Mouse (Mus musculus): ENCODE measurements around the gene Wasl. TPM values are rescaled to one million over a fixed set of nuclear protein-coding genes. Genes with fewer than 3 reads are reported as not detected.

Wasl gene
- polyA plus RNA-seq, 1 experiment: 10.5 TPM

- Histone ChIP-seq H3K4me1 (no peaks in the 10 kb centered on the region), H3K36me3 (replicated peaks; ENCODE audit: low read length) (peaks cover 13% of the 10 kb centered on the region), H3K4me3 (replicated peaks) (no peak overlapping the region), H3K9me3 (0 out of 2 replicates have a peak, but pooled peaks cover 3% of the 10 kb centered on the region), H3K27me3 (replicated peaks) (no peaks in the 10 kb centered on the region)
- TF ChIP-seq FLI1 (IDR thresholded peaks at IDR 0.05; ENCODE audit: low read length): no peak
- TF ChIP-seq GATA1 (IDR thresholded peaks at IDR 0.05; ENCODE audit: borderline replicate concordance, low read length): no peak
These were observed 56.7 kb downstream of the Wasl start for GRCm38 (mm10) chr6:24608129-24608528.

- Histone ChIP-seq H3K4me3 (replicated peaks) (no peak overlapping the region), H3K36me3 (replicated peaks; ENCODE audit: low read length) (peaks cover 7% of the 10 kb centered on the region), H3K27me3 (replicated peaks) (no peaks in the 10 kb centered on the region), H3K4me1 (no peaks in the 10 kb centered on the region), H3K9me3 (0 out of 2 replicates have a peak, but pooled peaks cover 3% of the 10 kb centered on the region)
- no peak for TF ChIP-seq FLI1 (IDR thresholded peaks at IDR 0.05; ENCODE audit: low read length)
- TF ChIP-seq GATA1 (IDR thresholded peaks at IDR 0.05; ENCODE audit: borderline replicate concordance, low read length): no peak
These were observed 57.3 kb downstream of the Wasl start for GRCm38 (mm10) chr6:24607531-24607930.

DNA sequence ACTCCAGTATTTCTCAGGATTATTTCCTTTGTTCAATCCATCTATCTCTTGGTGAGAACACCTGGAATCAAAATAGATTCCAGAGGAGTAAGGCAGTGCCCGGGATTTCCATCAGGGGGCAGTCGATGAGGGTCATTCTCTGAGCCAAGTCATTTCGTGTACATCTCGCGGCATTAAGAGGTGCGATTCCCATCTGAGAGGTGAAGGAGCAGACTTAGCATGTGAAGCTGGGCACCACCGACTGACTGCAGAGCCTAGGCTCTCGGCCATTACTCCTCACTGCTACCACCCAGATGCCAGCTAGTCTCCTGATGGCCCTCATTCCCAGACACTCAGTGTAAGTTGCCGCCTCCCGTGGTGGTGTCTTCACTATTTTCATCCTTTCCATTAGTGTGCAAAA, 58.3 kb downstream of the Wasl start:
- no peaks in the 10 kb centered on the region for H3K4me1 ChIP-seq
- TF ChIP-seq FLI1 (IDR thresholded peaks at IDR 0.05; ENCODE audit: low read length) (no peak), GATA1 (IDR thresholded peaks at IDR 0.05; ENCODE audit: borderline replicate concordance, low read length) (no peak)
- H3K9me3 ChIP-seq: 0 out of 2 replicates have a peak, but pooled peaks cover 3% of the 10 kb centered on the region
- H3K27me3 ChIP-seq (replicated peaks): no peaks in the 10 kb centered on the region
- no peak overlapping the region for H3K4me3 ChIP-seq (replicated peaks)
- no peaks in the 10 kb centered on the region for H3K36me3 ChIP-seq (replicated peaks; ENCODE audit: low read length)

GRCm38 (mm10) chr6:24605631-24606030, 59.2 kb downstream of the Wasl start:
- TF ChIP-seq FLI1 (IDR thresholded peaks at IDR 0.05; ENCODE audit: low read length): no peak
- TF ChIP-seq GATA1 (IDR thresholded peaks at IDR 0.05; ENCODE audit: borderline replicate concordance, low read length): no peak
- no peak overlapping the region for H3K4me3 ChIP-seq (replicated peaks)
- H3K27me3 ChIP-seq (replicated peaks): no peaks in the 10 kb centered on the region
- H3K36me3 ChIP-seq (replicated peaks; ENCODE audit: low read length): no peaks in the 10 kb centered on the region
- H3K9me3 ChIP-seq: 0 out of 2 replicates have a peak, but pooled peaks cover 3% of the 10 kb centered on the region
- no peaks in the 10 kb centered on the region for H3K4me1 ChIP-seq

GRCm38 (mm10) chr6:24604289-24604688, 60.5 kb downstream of the Wasl start:
- Histone ChIP-seq H3K36me3 (replicated peaks; ENCODE audit: low read length) (no peaks in the 10 kb centered on the region), H3K9me3 (0 out of 2 replicates have a peak, but pooled peaks cover 3% of the 10 kb centered on the region), H3K27me3 (replicated peaks) (no peaks in the 10 kb centered on the region), H3K4me1 (no peaks in the 10 kb centered on the region), H3K4me3 (replicated peaks) (no peak overlapping the region)
- TF ChIP-seq GATA1 (IDR thresholded peaks at IDR 0.05; ENCODE audit: borderline replicate concordance, low read length) (no peak), FLI1 (IDR thresholded peaks at IDR 0.05; ENCODE audit: low read length) (no peak)

GRCm38 (mm10) chr6:24602993-24603392, 61.8 kb downstream of the Wasl start:
- 0 out of 2 replicates have a peak, but pooled peaks cover 2% of the 10 kb centered on the region for H3K4me1 ChIP-seq
- 0 out of 2 replicates have a peak, but pooled peaks cover 3% of the 10 kb centered on the region for H3K9me3 ChIP-seq
- no peak for TF ChIP-seq GATA1 (IDR thresholded peaks at IDR 0.05; ENCODE audit: borderline replicate concordance, low read length)
- no peak for TF ChIP-seq FLI1 (IDR thresholded peaks at IDR 0.05; ENCODE audit: low read length)
- H3K36me3 ChIP-seq (replicated peaks; ENCODE audit: low read length): no peaks in the 10 kb centered on the region
- no peaks in the 10 kb centered on the region for H3K27me3 ChIP-seq (replicated peaks)
- no peak overlapping the region for H3K4me3 ChIP-seq (replicated peaks)

GRCm38 (mm10) chr6:24602351-24602750, 62.5 kb downstream of the Wasl start:
- no peak for TF ChIP-seq FLI1 (IDR thresholded peaks at IDR 0.05; ENCODE audit: low read length)
- Histone ChIP-seq H3K27me3 (replicated peaks) (no peaks in the 10 kb centered on the region), H3K4me3 (replicated peaks) (no peak overlapping the region), H3K4me1 (0 out of 2 replicates have a peak, but pooled peaks cover 2% of the 10 kb centered on the region), H3K9me3 (0 out of 2 replicates have a peak, but pooled peaks cover 8% of the 10 kb centered on the region), H3K36me3 (replicated peaks; ENCODE audit: low read length) (no peaks in the 10 kb centered on the region)

GRCm38 (mm10) chr6:24601668-24602067, 63.1 kb downstream of the Wasl start:
- Histone ChIP-seq H3K27me3 (replicated peaks) (no peaks in the 10 kb centered on the region), H3K4me3 (replicated peaks) (no peak overlapping the region), H3K4me1 (0 out of 2 replicates have a peak, but pooled peaks cover 2% of the 10 kb centered on the region), H3K36me3 (replicated peaks; ENCODE audit: low read length) (no peaks in the 10 kb centered on the region), H3K9me3 (0 out of 2 replicates have a peak, but pooled peaks cover 8% of the 10 kb centered on the region)
- TF ChIP-seq GATA1 (IDR thresholded peaks at IDR 0.05; ENCODE audit: borderline replicate concordance, low read length): no peak
- TF ChIP-seq FLI1 (IDR thresholded peaks at IDR 0.05; ENCODE audit: low read length): no peak

- Histone ChIP-seq H3K4me3 (replicated peaks) (no peak overlapping the region), H3K36me3 (replicated peaks; ENCODE audit: low read length) (no peaks in the 10 kb centered on the region)
- TF ChIP-seq GATA1 (IDR thresholded peaks at IDR 0.05; ENCODE audit: borderline replicate concordance, low read length) (no peak), FLI1 (IDR thresholded peaks at IDR 0.05; ENCODE audit: low read length) (no peak)
These were observed 64.1 kb downstream of the Wasl start for GRCm38 (mm10) chr6:24600726-24601125.

GRCm38 (mm10) chr6:24600134-24600533, 64.7 kb downstream of the Wasl start:
- H3K4me3 ChIP-seq (replicated peaks): no peak overlapping the region
- H3K9me3 ChIP-seq: 0 out of 2 replicates have a peak, but pooled peaks cover 8% of the 10 kb centered on the region
- H3K36me3 ChIP-seq (replicated peaks; ENCODE audit: low read length): no peaks in the 10 kb centered on the region
- 0 out of 2 replicates have a peak, but pooled peaks cover 2% of the 10 kb centered on the region for H3K4me1 ChIP-seq
- no peak for TF ChIP-seq GATA1 (IDR thresholded peaks at IDR 0.05; ENCODE audit: borderline replicate concordance, low read length)
- TF ChIP-seq FLI1 (IDR thresholded peaks at IDR 0.05; ENCODE audit: low read length): no peak
- H3K27me3 ChIP-seq (replicated peaks): no peaks in the 10 kb centered on the region

More at GRCm38 (mm10) chr6:24600726-24601125, 64.1 kb downstream of the Wasl start:
- no peaks in the 10 kb centered on the region for H3K27me3 ChIP-seq (replicated peaks)
- H3K9me3 ChIP-seq: 0 out of 2 replicates have a peak, but pooled peaks cover 8% of the 10 kb centered on the region
- 0 out of 2 replicates have a peak, but pooled peaks cover 2% of the 10 kb centered on the region for H3K4me1 ChIP-seq

Data from megakaryocyte, embryonic 14.5 days (primary cell).